Mouse (Mus musculus): Measurements from ENCODE around the gene Baz2a. TPM values are rescaled to one million over a fixed set of nuclear protein-coding genes. Genes with fewer than 3 reads are reported as not detected.

The Baz2a gene
- polyA plus RNA-seq, 1 experiment from 2014 or later: 8.1 TPM

- Histone ChIP-seq H3K9ac (ENCODE audit: low read depth, low read length) (no peak overlapping the region), H3K4me1 (replicated peaks; ENCODE audit: control insufficient read depth, insufficient read depth, low read length) (no peaks in the 10 kb centered on the region), H3K36me3 (ENCODE audit: control insufficient read depth, insufficient read depth) (peaks cover 89% of the 10 kb centered on the region), H3K27ac (ENCODE audit: low read depth, low read length) (no peak overlapping the region), H3K4me2 (replicated peaks; ENCODE audit: low read depth) (no peak overlapping the region), H3K4me3 (ENCODE audit: low read depth, low read length) (no peak overlapping the region), H3K27me3 (replicated peaks; ENCODE audit: control insufficient read depth, insufficient read depth, low read length) (no peaks in the 10 kb centered on the region), H3K9me3 (ENCODE audit: control insufficient read depth) (no peaks in the 10 kb centered on the region)
- no peak for TF ChIP-seq CTCF (IDR thresholded peaks at IDR 0.05; ENCODE audit: low read depth)
- WGBS: 93% methylated on average over 14 of the region's 14 CpGs
- no peak for ATAC-seq
These were observed 34.6 kb downstream of the Baz2a start for GRCm38 (mm10) chr10:128125951-128126350.

- no peak overlapping the region for H3K4me2 ChIP-seq (replicated peaks; ENCODE audit: low read depth)
- H3K9ac ChIP-seq (ENCODE audit: low read depth, low read length): no peak overlapping the region
- no peaks in the 10 kb centered on the region for H3K4me1 ChIP-seq (replicated peaks; ENCODE audit: control insufficient read depth, insufficient read depth, low read length)
- ATAC-seq: no peak
- no peaks in the 10 kb centered on the region for H3K27me3 ChIP-seq (replicated peaks; ENCODE audit: control insufficient read depth, insufficient read depth, low read length)
- no peak for TF ChIP-seq CTCF (IDR thresholded peaks at IDR 0.05; ENCODE audit: low read depth)
- H3K27ac ChIP-seq (ENCODE audit: low read depth, low read length): no peak overlapping the region
- peaks cover 82% of the 10 kb centered on the region for H3K36me3 ChIP-seq (ENCODE audit: control insufficient read depth, insufficient read depth)
- WGBS: 74% methylated on average over 5 of the region's 5 CpGs
- no peaks in the 10 kb centered on the region for H3K9me3 ChIP-seq (ENCODE audit: control insufficient read depth)
- H3K4me3 ChIP-seq (ENCODE audit: low read depth, low read length): no peak overlapping the region
These were observed 36.1 kb downstream of the Baz2a start for GRCm38 (mm10) chr10:128127497-128127896.

GRCm38 (mm10) chr10:128128143-128128542 lies 36.8 kb downstream of the Baz2a start:
- Histone ChIP-seq H3K9ac (ENCODE audit: low read depth, low read length) (no peak overlapping the region), H3K27ac (ENCODE audit: low read depth, low read length) (no peak overlapping the region), H3K27me3 (replicated peaks; ENCODE audit: control insufficient read depth, insufficient read depth, low read length) (no peaks in the 10 kb centered on the region), H3K4me2 (replicated peaks; ENCODE audit: low read depth) (no peak overlapping the region), H3K4me3 (ENCODE audit: low read depth, low read length) (no peak overlapping the region), H3K36me3 (ENCODE audit: control insufficient read depth, insufficient read depth) (peaks cover 76% of the 10 kb centered on the region), H3K4me1 (replicated peaks; ENCODE audit: control insufficient read depth, insufficient read depth, low read length) (no peaks in the 10 kb centered on the region), H3K9me3 (ENCODE audit: control insufficient read depth) (no peaks in the 10 kb centered on the region)
- 73% methylated on average over 8 of the region's 8 CpGs for WGBS
- TF ChIP-seq CTCF (IDR thresholded peaks at IDR 0.05; ENCODE audit: low read depth): no peak
- no peak; the same call in 1 of the 2 replicates for ATAC-seq

GRCm38 (mm10) chr10:128131297-128131696 lies 39.9 kb downstream of the Baz2a start:
- Histone ChIP-seq H3K36me3 (ENCODE audit: control insufficient read depth, insufficient read depth) (peaks cover 67% of the 10 kb centered on the region), H3K9me3 (ENCODE audit: control insufficient read depth) (no peaks in the 10 kb centered on the region)
- no peak for ATAC-seq

GRCm38 (mm10) chr10:128131812-128132211 lies 40.4 kb downstream of the Baz2a start:
- no peak for TF ChIP-seq CTCF (IDR thresholded peaks at IDR 0.05; ENCODE audit: low read depth)
- Histone ChIP-seq H3K36me3 (ENCODE audit: control insufficient read depth, insufficient read depth) (peaks cover 62% of the 10 kb centered on the region), H3K27me3 (replicated peaks; ENCODE audit: control insufficient read depth, insufficient read depth, low read length) (no peaks in the 10 kb centered on the region)

More at GRCm38 (mm10) chr10:128131297-128131696, 39.9 kb downstream of the Baz2a start:
- 58% methylated on average over 3 of the region's 3 CpGs for whole genome bisulfite sequencing
- TF ChIP-seq CTCF (IDR thresholded peaks at IDR 0.05; ENCODE audit: low read depth): no peak
- H3K4me1 ChIP-seq (replicated peaks; ENCODE audit: control insufficient read depth, insufficient read depth, low read length): no peaks in the 10 kb centered on the region
- H3K9ac ChIP-seq (ENCODE audit: low read depth, low read length): no peak overlapping the region; the same call in 1 of the 2 replicates
- no peak overlapping the region for H3K4me3 ChIP-seq (ENCODE audit: low read depth, low read length)
- no peaks in the 10 kb centered on the region for H3K27me3 ChIP-seq (replicated peaks; ENCODE audit: control insufficient read depth, insufficient read depth, low read length)
- H3K4me2 ChIP-seq (replicated peaks; ENCODE audit: low read depth): no peak overlapping the region
- no peak overlapping the region for H3K27ac ChIP-seq (ENCODE audit: low read depth, low read length)

GRCm38 (mm10) chr10:128133650-128134332 lies 42.4 kb downstream of the Baz2a start:
- Histone ChIP-seq H3K4me2 (replicated peaks; ENCODE audit: low read depth) (no peak overlapping the region), H3K9ac (ENCODE audit: low read depth, low read length) (no peak overlapping the region), H3K36me3 (ENCODE audit: control insufficient read depth, insufficient read depth) (peaks cover 52% of the 10 kb centered on the region), H3K9me3 (ENCODE audit: control insufficient read depth) (no peaks in the 10 kb centered on the region), H3K27me3 (replicated peaks; ENCODE audit: control insufficient read depth, insufficient read depth, low read length) (no peaks in the 10 kb centered on the region), H3K4me3 (ENCODE audit: low read depth, low read length) (no peak overlapping the region), H3K27ac (ENCODE audit: low read depth, low read length) (no peak overlapping the region), H3K4me1 (replicated peaks; ENCODE audit: control insufficient read depth, insufficient read depth, low read length) (no peaks in the 10 kb centered on the region)
- ATAC-seq: no peak
- 64% methylated on average over 13 of the region's 13 CpGs for WGBS
- no peak for TF ChIP-seq CTCF (IDR thresholded peaks at IDR 0.05; ENCODE audit: low read depth)

More at GRCm38 (mm10) chr10:128131812-128132211, 40.4 kb downstream of the Baz2a start:
- Histone ChIP-seq H3K9ac (ENCODE audit: low read depth, low read length) (no peak overlapping the region), H3K9me3 (ENCODE audit: control insufficient read depth) (no peaks in the 10 kb centered on the region), H3K4me1 (replicated peaks; ENCODE audit: control insufficient read depth, insufficient read depth, low read length) (no peaks in the 10 kb centered on the region), H3K4me3 (ENCODE audit: low read depth, low read length) (no peak overlapping the region), H3K27ac (ENCODE audit: low read depth, low read length) (no peak overlapping the region), H3K4me2 (replicated peaks; ENCODE audit: low read depth) (no peak overlapping the region)
- no peak for ATAC-seq

All from intestine, postnatal 0 days (tissue).